Mouse (Mus musculus): ENCODE measurements around the gene Irf3. TPM values are rescaled to one million over a fixed set of nuclear protein-coding genes. Genes with fewer than 3 reads are reported as not detected.

The Irf3 gene
- polyA plus RNA-seq, 1 experiment from 2014 or later = 60.9 TPM

- Histone ChIP-seq H3K4me2 (ENCODE audit: low read length) (no peak overlapping the region), H3K4me3 (ENCODE audit: control insufficient read depth in 1 of 2, insufficient read depth in 1 of 2, low read depth in 1 of 2, low read length in 2 of 2) (no peak overlapping the region), H3K9ac (ENCODE audit: low read length) (no peak overlapping the region), H3K27me3 (ENCODE audit: control insufficient read depth, insufficient read depth, low read length) (peaks cover 7% of the 10 kb centered on the region), H3K9me3 (ENCODE audit: control insufficient read depth, low read length) (no peaks in the 10 kb centered on the region), H3K4me1 (ENCODE audit: control insufficient read depth in 2 of 2, insufficient read depth in 2 of 2, low read length in 2 of 2) (peaks cover 2 to 4% of the 10 kb centered on the region in 2 experiments; a peak in 3 of 4 replicates), H3K36me3 (ENCODE audit: control insufficient read depth, insufficient read depth, low read length) (no peaks in the 10 kb centered on the region), H3K27ac (replicated peaks in 1 of 2; ENCODE audit: control insufficient read depth in 1 of 2, insufficient read depth in 1 of 2, low read depth in 2 of 2, low read length in 2 of 2) (no peak overlapping the region)
- no peak for ATAC-seq (ENCODE audit: insufficient number of reproducible peaks, insufficient read depth, low FRiP score, low read depth)
- WGBS = 63% methylated on average over 6 of the region's 6 CpGs
Measured at GRCm38 (mm10) chr7:44956266-44956665, 41.2 kb upstream of the Irf3 start.

- H3K4me2 ChIP-seq (ENCODE audit: low read length) = no peak overlapping the region
- no peak overlapping the region for H3K4me3 ChIP-seq (ENCODE audit: control insufficient read depth in 1 of 2, insufficient read depth in 1 of 2, low read depth in 1 of 2, low read length in 2 of 2)
- H3K36me3 ChIP-seq (ENCODE audit: control insufficient read depth, insufficient read depth, low read length) = no peaks in the 10 kb centered on the region
- no peak for ATAC-seq (ENCODE audit: insufficient number of reproducible peaks, insufficient read depth, low FRiP score, low read depth)
- no peak overlapping the region for H3K27ac ChIP-seq (replicated peaks in 1 of 2; ENCODE audit: control insufficient read depth in 1 of 2, insufficient read depth in 1 of 2, low read depth in 2 of 2, low read length in 2 of 2)
- H3K4me1 ChIP-seq (ENCODE audit: control insufficient read depth in 2 of 2, insufficient read depth in 2 of 2, low read length in 2 of 2) = peaks cover 0 to 2% of the 10 kb centered on the region in 2 experiments; a peak in 2 of 4 replicates
- no peak overlapping the region for H3K9ac ChIP-seq (ENCODE audit: low read length)
- WGBS = 68% methylated on average over 20 of the region's 20 CpGs
- no peaks in the 10 kb centered on the region for H3K9me3 ChIP-seq (ENCODE audit: control insufficient read depth, low read length)
- no peaks in the 10 kb centered on the region for H3K27me3 ChIP-seq (ENCODE audit: control insufficient read depth, insufficient read depth, low read length)
Measured at GRCm38 (mm10) chr7:44957183-44957835, 40.1 kb upstream of the Irf3 start.

GRCm38 (mm10) chr7:44958208-44958607 lies 39.2 kb upstream of the Irf3 start:
- Histone ChIP-seq H3K9ac (ENCODE audit: low read length) (no peak overlapping the region), H3K27ac (replicated peaks in 1 of 2; ENCODE audit: control insufficient read depth in 1 of 2, insufficient read depth in 1 of 2, low read depth in 2 of 2, low read length in 2 of 2) (no peak overlapping the region), H3K9me3 (ENCODE audit: control insufficient read depth, low read length) (no peaks in the 10 kb centered on the region), H3K36me3 (ENCODE audit: control insufficient read depth, insufficient read depth, low read length) (no peaks in the 10 kb centered on the region), H3K4me2 (ENCODE audit: low read length) (no peak overlapping the region), H3K27me3 (ENCODE audit: control insufficient read depth, insufficient read depth, low read length) (no peaks in the 10 kb centered on the region), H3K4me1 (ENCODE audit: control insufficient read depth in 2 of 2, insufficient read depth in 2 of 2, low read length in 2 of 2) (no peaks in the 10 kb centered on the region), H3K4me3 (ENCODE audit: control insufficient read depth in 1 of 2, insufficient read depth in 1 of 2, low read depth in 1 of 2, low read length in 2 of 2) (no peak overlapping the region)
- 49% methylated on average over 7 of the region's 7 CpGs for WGBS
- no peak for ATAC-seq (ENCODE audit: insufficient number of reproducible peaks, insufficient read depth, low FRiP score, low read depth)

- WGBS = 56% methylated on average over 8 of the region's 8 CpGs
- H3K4me2 ChIP-seq (ENCODE audit: low read length) = no peak overlapping the region
- ATAC-seq (ENCODE audit: insufficient number of reproducible peaks, insufficient read depth, low FRiP score, low read depth) = no peak
Measured at GRCm38 (mm10) chr7:44959281-44959680, 38.2 kb upstream of the Irf3 start.

GRCm38 (mm10) chr7:44959874-44960511 lies 37.5 kb upstream of the Irf3 start:
- no peaks in the 10 kb centered on the region for H3K4me1 ChIP-seq (ENCODE audit: control insufficient read depth in 2 of 2, insufficient read depth in 2 of 2, low read length in 2 of 2)

More at GRCm38 (mm10) chr7:44959281-44959680, 38.2 kb upstream of the Irf3 start:
- no peak overlapping the region for H3K9ac ChIP-seq (ENCODE audit: low read length)
- no peak overlapping the region for H3K4me3 ChIP-seq (ENCODE audit: control insufficient read depth in 1 of 2, insufficient read depth in 1 of 2, low read depth in 1 of 2, low read length in 2 of 2)
- no peak overlapping the region for H3K27ac ChIP-seq (replicated peaks in 1 of 2; ENCODE audit: control insufficient read depth in 1 of 2, insufficient read depth in 1 of 2, low read depth in 2 of 2, low read length in 2 of 2)
- no peaks in the 10 kb centered on the region for H3K9me3 ChIP-seq (ENCODE audit: control insufficient read depth, low read length)
- 0 out of 2 replicates have a peak, but pooled peaks cover 4% of the 10 kb centered on the region for H3K36me3 ChIP-seq (ENCODE audit: control insufficient read depth, insufficient read depth, low read length)
- H3K27me3 ChIP-seq (ENCODE audit: control insufficient read depth, insufficient read depth, low read length) = no peaks in the 10 kb centered on the region
- H3K4me1 ChIP-seq (ENCODE audit: control insufficient read depth in 2 of 2, insufficient read depth in 2 of 2, low read length in 2 of 2) = no peaks in the 10 kb centered on the region

GRCm38 (mm10) chr7:44960512-44960910 lies 36.9 kb upstream of the Irf3 start:
- 83% methylated on average over 13 of the region's 13 CpGs for WGBS
- Histone ChIP-seq H3K9me3 (ENCODE audit: control insufficient read depth, low read length) (no peaks in the 10 kb centered on the region), H3K4me1 (ENCODE audit: control insufficient read depth in 2 of 2, insufficient read depth in 2 of 2, low read length in 2 of 2) (no peaks in the 10 kb centered on the region), H3K9ac (ENCODE audit: low read length) (no peak overlapping the region), H3K27me3 (ENCODE audit: control insufficient read depth, insufficient read depth, low read length) (no peaks in the 10 kb centered on the region), H3K4me2 (ENCODE audit: low read length) (no peak overlapping the region), H3K27ac (replicated peaks in 1 of 2; ENCODE audit: control insufficient read depth in 1 of 2, insufficient read depth in 1 of 2, low read depth in 2 of 2, low read length in 2 of 2) (no peak overlapping the region), H3K36me3 (ENCODE audit: control insufficient read depth, insufficient read depth, low read length) (0 out of 2 replicates have a peak, but pooled peaks cover 4% of the 10 kb centered on the region), H3K4me3 (ENCODE audit: control insufficient read depth in 1 of 2, insufficient read depth in 1 of 2, low read depth in 1 of 2, low read length in 2 of 2) (no peak overlapping the region)
- ATAC-seq (ENCODE audit: insufficient number of reproducible peaks, insufficient read depth, low FRiP score, low read depth) = no peak

More at GRCm38 (mm10) chr7:44959874-44960511, 37.5 kb upstream of the Irf3 start:
- Histone ChIP-seq H3K9me3 (ENCODE audit: control insufficient read depth, low read length) (no peaks in the 10 kb centered on the region), H3K27me3 (ENCODE audit: control insufficient read depth, insufficient read depth, low read length) (no peaks in the 10 kb centered on the region), H3K27ac (replicated peaks in 1 of 2; ENCODE audit: control insufficient read depth in 1 of 2, insufficient read depth in 1 of 2, low read depth in 2 of 2, low read length in 2 of 2) (no peak overlapping the region), H3K4me3 (ENCODE audit: control insufficient read depth in 1 of 2, insufficient read depth in 1 of 2, low read depth in 1 of 2, low read length in 2 of 2) (no peak overlapping the region), H3K4me2 (ENCODE audit: low read length) (no peak overlapping the region), H3K36me3 (ENCODE audit: control insufficient read depth, insufficient read depth, low read length) (0 out of 2 replicates have a peak, but pooled peaks cover 4% of the 10 kb centered on the region), H3K9ac (ENCODE audit: low read length) (no peak overlapping the region)
- 83% methylated on average over 10 of the region's 10 CpGs for WGBS
- no peak for ATAC-seq (ENCODE audit: insufficient number of reproducible peaks, insufficient read depth, low FRiP score, low read depth)

GRCm38 (mm10) chr7:44962337-44962736 lies 35.1 kb upstream of the Irf3 start:
- Histone ChIP-seq H3K36me3 (ENCODE audit: control insufficient read depth, insufficient read depth, low read length) (0 out of 2 replicates have a peak, but pooled peaks cover 4% of the 10 kb centered on the region), H3K4me2 (ENCODE audit: low read length) (no peak overlapping the region), H3K27ac (replicated peaks in 1 of 2; ENCODE audit: control insufficient read depth in 1 of 2, insufficient read depth in 1 of 2, low read depth in 2 of 2, low read length in 2 of 2) (no peak overlapping the region), H3K27me3 (ENCODE audit: control insufficient read depth, insufficient read depth, low read length) (no peaks in the 10 kb centered on the region), H3K9me3 (ENCODE audit: control insufficient read depth, low read length) (no peaks in the 10 kb centered on the region), H3K4me3 (ENCODE audit: control insufficient read depth in 1 of 2, insufficient read depth in 1 of 2, low read depth in 1 of 2, low read length in 2 of 2) (no peak overlapping the region), H3K4me1 (ENCODE audit: control insufficient read depth in 2 of 2, insufficient read depth in 2 of 2, low read length in 2 of 2) (no peaks in the 10 kb centered on the region), H3K9ac (ENCODE audit: low read length) (no peak overlapping the region)
- 73% methylated on average over 8 of the region's 8 CpGs for WGBS
- no peak for ATAC-seq (ENCODE audit: insufficient number of reproducible peaks, insufficient read depth, low FRiP score, low read depth)

Measured in heart, embryonic 14.5 days (tissue).